Mouse (Mus musculus): ENCODE measurements at regions not wholly inside any gene's neighbourhood (a gene's known extent, or its start where the extent isn't known, plus 50 kb on each side); places are given as distances from the start of the nearest gene placed in this dataset.

DNA sequence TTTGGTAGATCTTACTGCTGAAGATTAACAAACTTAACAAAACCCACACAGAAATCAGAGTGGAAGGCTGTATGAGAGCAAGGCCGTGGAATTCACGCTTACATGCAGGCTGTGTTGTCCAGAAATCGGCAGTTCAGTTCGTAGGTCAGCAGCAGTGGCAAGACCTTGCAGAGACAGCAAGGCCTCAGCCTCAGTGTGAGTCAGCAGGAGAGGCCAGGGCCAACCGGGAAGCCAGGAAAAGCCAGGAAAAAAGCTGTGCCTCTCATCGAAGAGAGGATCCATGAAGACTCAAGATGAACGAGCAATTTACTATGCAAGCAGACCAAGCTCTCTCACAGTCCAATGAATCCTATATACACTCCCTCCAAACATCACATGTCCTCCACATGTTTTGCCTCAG, 103.4 kb upstream of the 1700021F07Rik start:
- TF ChIP-seq CTCF (IDR thresholded peaks at IDR 0.05; ENCODE audit: low read depth) (no peak), EP300 (IDR thresholded peaks at IDR 0.05; ENCODE audit: low read depth) (no peak)
